Mouse (Mus musculus) thymus, postnatal 25 days (tissue): Measurements from ENCODE around the gene Tas2r135.

Experiments
- DNase-seq: peaks from one replicate; pipeline ENCODE4 v3.0.0; 2022

The Tas2r135 gene

GRCm38 (mm10) chr6:42405134-42405533 lies at the start of gene Tas2r135:
Gene Tas2r135, plus strand, starts transcription at chr6:42405434.
- DNase-seq = no peak

DNA sequence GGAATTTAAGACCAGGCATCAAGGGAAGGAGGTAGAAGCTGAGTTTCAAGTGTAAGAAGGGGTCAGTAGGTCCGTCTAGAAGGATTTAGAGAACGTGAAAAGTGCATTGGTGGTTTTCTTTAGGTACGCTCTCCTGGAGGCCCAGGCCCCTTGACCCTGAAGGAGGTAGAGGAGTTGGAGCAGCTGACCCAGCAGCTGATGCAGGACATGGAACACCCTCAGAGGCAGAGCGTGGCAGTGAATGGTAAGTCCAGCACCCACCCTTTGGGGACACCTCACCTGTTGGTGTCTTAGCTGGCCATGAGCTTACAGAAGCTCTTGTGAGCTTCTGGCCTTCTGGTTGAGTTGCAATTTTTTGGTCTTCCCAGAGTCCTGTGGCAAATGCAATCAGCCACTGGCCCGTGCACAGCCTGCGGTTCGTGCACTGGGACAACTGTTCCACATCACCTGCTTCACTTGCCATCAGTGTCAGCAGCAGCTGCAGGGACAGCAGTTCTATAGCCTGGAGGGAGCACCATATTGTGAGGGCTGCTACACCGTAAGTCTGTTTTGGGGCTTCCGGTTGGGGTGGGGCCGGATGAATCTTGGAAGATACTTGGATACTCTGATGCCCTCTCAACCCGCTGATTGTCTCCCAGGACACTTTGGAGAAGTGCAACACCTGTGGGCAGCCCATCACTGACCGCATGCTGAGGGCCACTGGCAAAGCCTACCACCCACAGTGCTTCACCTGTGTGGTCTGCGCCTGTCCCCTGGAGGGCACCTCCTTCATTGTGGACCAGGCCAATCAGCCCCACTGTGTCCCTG lies 49.2 kb upstream of the Tas2r135 start:
- no peak for DNase-seq

DNA sequence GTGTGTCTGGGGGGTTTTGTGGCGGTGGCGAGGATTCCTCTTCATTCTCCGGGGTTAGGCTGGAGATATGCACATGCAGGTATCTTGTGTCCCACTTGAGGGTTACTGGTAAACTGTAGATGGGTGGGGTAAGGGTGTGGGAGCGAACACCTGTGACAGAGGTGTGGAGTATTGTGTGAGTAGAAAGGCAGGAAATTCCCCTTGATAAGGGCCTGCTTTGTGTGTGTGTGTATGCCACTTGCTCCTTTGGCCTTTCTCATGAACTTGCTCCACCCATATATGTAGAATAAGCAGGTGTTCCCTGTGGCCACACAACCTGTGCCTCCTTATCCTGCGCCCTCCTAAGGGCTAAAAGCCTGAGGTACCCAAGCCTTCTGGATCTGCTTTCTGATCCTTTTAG lies 48.3 kb upstream of the Tas2r135 start:
- no peak for DNase-seq

DNA sequence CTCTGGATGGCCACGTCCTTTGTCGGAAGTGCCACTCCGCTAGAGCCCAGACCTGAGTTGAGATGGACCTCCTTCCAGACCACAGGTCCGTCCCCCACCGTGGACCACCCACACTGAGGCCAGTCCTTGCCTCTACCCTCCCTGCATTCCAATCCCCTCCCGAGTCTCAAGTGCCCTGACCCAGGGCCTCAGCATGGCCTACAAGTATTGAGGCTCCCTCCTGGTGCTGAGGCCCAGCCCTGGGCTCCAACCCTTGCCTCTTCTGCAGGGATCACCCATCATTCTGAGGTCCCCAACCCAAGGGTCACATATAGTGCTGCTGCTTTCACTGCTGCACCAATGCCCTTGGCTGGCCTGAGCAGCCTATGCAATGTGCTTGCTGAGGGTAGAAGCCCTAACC lies 47.3 kb upstream of the Tas2r135 start:
- DNase-seq = no peak

GRCm38 (mm10) chr6:42358901-42359300 lies 46.3 kb upstream of the Tas2r135 start:
- no peak for DNase-seq

DNA sequence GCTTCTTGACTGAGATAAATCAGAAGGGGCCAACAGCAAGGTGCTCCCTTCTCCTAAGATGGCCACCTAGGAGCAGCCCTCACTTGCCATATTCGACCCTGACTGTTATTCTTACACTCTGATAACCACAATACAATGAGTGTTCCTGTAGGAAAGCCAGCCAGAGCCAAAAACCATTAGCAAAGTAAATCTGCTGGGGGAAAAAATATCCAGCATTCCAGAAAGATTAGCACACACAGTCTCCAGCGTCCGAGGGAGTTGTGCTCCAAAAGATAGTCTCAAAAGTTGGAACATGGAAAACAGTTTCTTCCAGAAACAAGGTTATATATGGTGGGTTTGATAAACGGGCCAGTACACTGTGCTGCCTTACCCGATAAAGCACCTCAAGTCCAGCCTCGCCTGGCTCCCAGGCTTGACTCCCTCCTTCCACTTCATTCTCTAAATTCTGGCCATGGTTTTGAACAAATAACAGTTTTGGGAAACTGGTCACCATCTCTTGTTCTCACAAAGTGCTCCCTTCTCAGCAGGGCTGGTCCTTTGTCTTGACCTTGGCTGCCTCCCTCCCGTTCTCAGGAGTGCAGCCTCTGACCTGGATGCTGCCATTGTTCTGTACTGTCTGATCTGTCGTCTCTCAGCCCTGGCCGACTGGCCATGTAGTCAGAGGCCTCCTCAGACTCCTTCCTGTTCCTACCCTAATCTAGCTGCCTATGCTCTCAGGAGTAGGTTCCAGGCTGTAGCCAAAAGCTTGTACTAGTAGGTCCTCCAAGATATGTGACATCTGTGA lies 45.7 kb upstream of the Tas2r135 start:
- DNase-seq = no peak

DNA sequence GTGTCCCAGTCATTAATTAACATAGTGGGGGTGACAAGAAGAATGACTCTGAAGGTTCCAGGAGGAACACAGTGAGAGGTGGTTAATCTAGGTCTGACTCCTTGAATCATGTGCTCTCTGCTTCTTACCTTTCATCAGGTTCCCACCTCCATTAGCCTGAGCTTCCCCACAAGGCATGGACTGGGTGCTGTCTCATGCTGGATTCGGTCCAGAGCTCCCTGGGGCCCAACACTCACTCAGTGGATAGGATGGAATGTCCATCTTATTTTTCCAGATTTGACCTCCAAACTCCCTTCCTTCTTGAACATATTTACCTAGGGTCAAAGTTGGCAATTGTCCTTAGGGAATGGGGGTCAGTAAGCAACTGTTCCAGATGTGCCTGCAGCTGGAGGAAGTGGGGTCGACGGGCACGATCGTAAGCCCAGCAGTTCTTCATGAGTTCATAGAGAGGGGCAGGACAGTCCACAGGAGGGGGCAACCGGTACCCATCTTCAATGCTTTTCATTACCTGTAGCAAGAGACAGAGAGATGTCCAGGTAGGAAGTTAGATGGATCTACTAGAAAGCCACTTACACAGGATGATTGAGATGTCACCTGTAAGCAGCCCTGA lies 44.9 kb upstream of the Tas2r135 start:
- no peak for DNase-seq

DNA sequence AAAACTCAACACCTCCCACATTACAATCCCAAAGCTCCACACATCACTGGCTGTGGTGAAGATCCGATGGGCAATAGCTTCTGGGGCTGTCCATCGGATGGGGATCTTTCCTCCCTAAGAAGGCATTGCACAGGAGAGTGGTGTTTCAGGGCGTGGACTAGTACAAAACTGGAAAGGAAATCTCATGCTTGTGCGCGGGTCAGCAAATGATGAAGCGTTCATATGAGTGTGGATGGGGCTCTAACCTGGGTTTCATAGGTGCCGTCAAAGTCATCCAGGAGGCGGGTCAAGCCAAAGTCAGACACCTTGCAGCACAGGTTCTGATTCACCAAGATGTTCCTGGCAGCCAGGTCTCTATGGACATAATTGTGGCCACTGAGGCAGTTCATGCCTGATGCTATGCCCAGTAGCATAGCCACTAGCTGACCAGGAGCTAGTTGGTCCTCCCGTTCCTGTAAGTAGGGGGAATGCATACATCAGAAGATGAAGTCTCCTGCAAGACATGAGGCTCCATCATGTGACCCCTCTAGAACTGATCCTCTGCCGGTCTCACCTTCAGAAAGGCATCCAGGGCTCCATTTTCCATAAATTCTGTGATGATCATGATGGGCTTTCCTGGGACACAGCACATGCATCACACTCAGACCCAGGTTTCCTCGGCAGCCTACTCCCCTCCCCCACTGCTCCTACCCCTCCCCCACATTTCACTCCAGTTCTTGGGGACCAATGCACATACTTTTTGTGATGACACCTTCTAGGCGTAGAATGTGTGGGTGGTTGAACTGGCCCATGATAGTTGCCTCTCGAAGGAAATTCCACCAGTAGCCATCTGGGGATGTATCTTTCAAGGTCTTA lies 44.0 kb upstream of the Tas2r135 start:
- DNase-seq = no peak

GRCm38 (mm10) chr6:42362074-42362473 lies 43.2 kb upstream of the Tas2r135 start:
- DNase-seq = no peak

DNA sequence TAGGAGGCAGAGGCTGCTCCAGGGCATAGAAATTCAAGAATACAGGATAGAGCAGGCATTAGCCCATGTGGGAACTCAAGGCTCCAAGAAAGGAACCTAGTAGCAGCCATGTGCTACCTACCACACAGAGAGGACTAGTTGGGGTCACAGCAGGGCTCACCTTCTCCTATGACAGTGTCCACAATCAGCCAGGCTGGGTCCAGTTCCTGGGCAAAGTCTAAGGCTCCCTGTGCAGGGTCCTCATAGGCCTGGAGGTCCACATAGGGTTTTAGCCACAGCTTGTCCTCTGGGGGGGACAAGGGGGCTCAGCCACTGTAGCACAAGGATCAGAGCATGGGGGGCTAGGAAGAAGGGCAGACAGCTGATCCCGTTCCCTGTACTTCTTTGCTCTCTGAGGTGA lies 42.7 kb upstream of the Tas2r135 start:
- no peak for DNase-seq

GRCm38 (mm10) chr6:42362974-42363373 lies 42.3 kb upstream of the Tas2r135 start:
- no peak for DNase-seq

- DNase-seq = no peak
These were observed 41.2 kb upstream of the Tas2r135 start for GRCm38 (mm10) chr6:42364066-42364465.

GRCm38 (mm10) chr6:42364607-42365006 lies 40.6 kb upstream of the Tas2r135 start:
- DNase-seq = no peak

DNA sequence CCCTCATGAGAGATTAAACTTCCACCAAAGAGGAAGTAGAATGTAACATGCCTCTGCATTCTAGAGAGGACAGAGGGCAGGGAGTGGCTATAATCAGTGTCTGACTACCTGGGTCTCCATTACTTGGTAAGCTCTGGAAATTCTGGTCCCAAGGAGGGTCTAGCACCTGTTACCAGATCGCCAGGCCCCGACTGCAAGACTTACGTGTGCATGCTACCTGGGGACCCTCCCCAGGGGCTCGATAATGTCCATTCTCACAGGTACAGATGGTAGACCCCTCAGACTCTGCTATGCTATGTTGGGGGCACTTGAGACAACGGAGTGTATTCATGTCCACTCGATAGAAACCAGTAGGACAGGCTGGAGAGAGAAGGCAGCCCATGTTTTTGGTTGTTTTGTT lies 40.0 kb upstream of the Tas2r135 start:
- DNase-seq = no peak

DNA sequence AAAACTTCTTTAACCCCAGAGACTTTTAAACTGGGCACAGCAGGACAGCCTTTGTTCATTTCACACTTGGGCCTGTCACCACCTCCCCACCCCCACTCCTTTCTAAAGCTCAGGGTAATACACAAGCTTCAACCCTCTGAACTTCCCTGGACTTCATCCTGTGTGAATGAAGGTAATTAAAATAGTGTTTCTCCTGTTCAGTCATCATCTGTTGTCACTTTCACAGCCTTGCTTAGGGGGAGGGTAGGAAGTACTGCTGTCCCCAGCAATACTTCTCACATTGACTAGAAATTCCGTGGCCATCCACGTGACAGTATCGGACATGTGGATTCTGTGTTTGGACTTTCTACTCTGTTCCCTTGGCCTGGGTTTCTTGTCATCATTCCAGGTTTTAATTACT lies 35.4 kb upstream of the Tas2r135 start:
- no peak for DNase-seq

GRCm38 (mm10) chr6:42370630-42371363 lies 34.4 kb upstream of the Tas2r135 start:
- no peak for DNase-seq

GRCm38 (mm10) chr6:42372001-42372400 lies 33.2 kb upstream of the Tas2r135 start:
- no peak for DNase-seq

GRCm38 (mm10) chr6:42372421-42372815 lies 32.8 kb upstream of the Tas2r135 start:
- no peak for DNase-seq

DNA sequence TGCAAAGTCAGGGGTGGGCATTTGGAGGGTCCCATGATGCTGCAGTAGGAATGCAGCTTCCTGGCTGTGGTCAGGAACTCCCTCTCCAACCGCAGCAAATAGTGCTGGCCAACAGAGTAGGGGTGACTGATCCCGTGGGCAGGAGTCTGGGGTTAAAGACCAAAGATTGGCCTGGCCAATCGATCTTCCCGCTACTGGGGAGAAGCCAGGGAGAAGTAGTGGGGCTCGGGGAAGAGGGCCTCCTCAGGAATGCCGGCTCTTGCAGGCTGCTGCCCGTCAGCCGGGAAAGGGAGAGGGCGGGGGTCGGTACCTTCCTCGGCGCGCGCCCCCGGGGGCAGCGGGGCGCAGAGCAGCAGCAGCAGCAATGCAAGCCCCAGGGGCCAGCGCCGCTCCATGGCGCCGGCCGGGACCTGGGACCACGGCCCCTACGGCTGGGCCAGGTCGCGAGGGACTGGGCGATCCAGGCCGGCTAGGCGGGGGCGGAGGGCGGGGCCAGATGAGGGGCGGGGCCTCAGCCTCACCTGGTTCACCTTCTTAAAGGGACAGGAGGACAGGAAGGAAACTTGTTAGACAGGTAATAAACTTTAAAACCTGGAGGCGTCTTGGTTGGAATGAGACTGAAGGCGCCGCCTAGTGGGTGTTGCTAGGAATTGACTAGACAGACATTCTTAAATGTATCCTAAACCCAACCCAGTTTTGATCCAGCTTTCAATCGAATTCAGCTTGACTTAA lies 32.3 kb upstream of the Tas2r135 start, which contains the start of gene Epha1:
Epha1 (minus strand) TSS at position 453 of the 732 bp plus-strand sequence.
- peak; percentile 76 for DNase-seq

DNA sequence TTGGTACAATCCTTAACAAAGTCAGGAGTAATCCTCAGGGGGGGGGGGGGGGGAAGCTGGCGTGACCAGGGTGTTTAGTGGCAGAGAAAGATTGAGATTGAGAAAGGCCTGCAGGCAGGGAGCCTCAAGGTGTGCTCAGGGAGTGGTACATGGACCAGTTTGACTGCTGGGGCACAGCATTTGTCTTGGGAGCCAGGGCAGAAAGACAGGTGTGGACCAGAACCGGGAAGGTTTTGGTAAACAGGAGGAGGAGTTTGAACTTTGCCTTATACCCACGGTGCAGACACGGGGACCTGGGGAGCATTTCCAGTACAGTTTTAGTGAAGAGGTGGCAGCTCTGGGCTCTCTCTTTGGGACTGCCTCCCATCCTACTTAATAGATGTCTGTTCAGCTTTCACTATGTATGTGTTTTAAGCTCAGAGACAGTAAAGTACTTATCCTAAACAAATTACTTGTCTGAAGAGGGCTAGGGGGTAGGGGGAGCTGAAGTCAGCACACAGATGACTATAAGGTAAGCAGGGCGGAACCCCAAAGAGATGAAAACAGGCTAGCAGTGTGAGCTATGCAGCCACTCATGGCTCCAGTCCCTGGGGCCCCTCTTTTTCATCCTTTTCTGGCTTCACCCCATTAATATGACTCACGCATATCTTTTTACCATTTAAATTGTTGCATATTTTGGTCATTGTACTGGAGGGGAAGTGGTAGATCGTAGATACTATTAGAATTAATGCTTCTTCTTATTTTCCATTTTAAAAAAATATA lies 31.4 kb upstream of the Tas2r135 start:
- no peak for DNase-seq

GRCm38 (mm10) chr6:42374701-42375100 lies 30.5 kb upstream of the Tas2r135 start:
- DNase-seq = no peak
